Mouse (Mus musculus) neutrophil, adult 65 days (primary cell): ENCODE data around the gene Pcnp. TPM values are rescaled to one million over a fixed set of nuclear protein-coding genes. Genes with fewer than 3 reads are reported as not detected.

Experiments used
- total RNA-seq: library from RNA; stranded (reverse); gene quantifications from 2 replicates; pipeline ENCODE4 v1.2.4, GENCODE M21; 2023

Pcnp gene
- 84.7 and 92.5 TPM in 2 replicates for total RNA-seq

DNA sequence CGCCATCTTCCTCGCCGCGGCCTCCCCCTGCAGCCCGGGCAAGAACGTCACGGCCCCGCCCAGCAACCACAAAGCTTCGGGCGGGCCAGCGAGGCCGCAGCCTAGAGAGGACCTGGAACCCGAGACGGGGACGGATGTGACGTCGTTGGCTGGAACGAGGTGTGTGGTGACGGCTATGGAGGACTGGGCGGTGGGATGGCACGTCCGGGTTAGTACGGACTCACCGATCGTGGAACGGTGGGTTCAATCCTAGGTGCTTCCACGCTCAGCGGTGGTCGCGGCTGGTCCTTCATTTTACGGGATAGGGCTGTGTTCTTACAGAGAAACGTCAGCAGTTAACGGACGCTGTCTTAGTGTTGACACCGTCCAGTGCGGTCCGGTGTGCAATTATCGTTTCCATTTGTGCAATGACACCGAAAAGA lies at the start of gene Pcnp:
Gene Pcnp (minus strand): TSS at position 79 of the 422 bp plus-strand sequence.

GRCm38 (mm10) chr16:56048038-56048437 lies 18.5 kb upstream of the Pcnp start, which contains the start of gene Senp7:
Gene Senp7 (plus strand): TSS chr16:56048338.

DNA sequence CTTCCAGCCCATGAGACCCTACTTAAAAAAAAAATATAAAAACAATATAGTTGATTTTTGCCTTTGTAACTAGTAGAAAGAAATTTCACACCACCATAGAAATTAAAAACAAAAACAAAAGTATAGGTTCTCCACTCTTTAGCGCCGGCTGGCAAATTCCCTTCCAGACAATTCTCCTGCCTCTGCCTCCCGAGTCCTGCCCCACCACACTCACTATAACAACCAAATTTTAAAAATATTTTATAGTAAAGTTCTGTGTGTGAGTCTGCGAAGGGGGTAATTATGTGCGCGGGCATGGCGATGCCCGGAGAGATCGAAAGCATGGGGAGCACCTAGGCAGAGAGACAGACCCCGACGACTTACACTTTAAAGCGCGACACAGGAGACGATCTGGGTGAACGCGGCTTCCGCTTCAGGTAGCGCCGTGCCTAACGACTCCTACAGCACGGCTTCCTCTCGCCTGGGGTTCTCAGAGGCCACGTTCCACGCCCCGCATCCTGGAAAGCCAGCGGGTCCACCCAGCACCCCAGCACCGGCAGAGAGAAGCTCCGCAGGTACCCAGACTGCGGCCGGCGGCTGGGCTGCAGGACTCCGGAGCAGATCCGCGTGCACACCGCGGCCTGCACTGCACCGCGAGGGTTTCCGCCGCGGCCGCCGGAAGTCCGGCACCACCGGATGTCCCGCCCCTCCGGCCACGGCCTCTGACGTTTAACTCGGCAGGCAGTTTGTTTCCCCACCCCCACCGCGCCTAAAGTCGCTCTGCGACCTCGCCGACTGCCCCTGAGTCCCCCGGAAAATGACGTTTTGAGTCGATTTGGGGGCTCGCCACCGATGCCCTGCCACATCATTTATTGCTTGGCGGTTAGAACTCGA lies 7.8 kb upstream of the Pcnp start, which contains the start of gene Trmt10c:
Gene Trmt10c (minus strand): TSS at position 682 of the 873 bp plus-strand sequence.

GRCm38 (mm10) chr16:55973431-55974255 lies 55.9 kb downstream of the Pcnp start, which contains the start of gene Zbtb11:
Gene Zbtb11 (plus strand): TSS chr16:55973883.

GRCm38 (mm10) chr16:55966212-55966871 lies 63.2 kb downstream of the Pcnp start, which contains the start of gene Rpl24:
Gene Rpl24 (plus strand): TSS chr16:55966275.

Other genes with a start within 250 kb of the Pcnp start
- gene Nfkbiz, start 190.8 kb downstream of the Pcnp start, total RNA-seq = 430 and 497 TPM in 2 replicates
- gene Nxpe3, start 134.5 kb downstream of the Pcnp start, total RNA-seq = 2.2 and 2.4 TPM in 2 replicates
- 1.7 and 2.1 TPM in 2 replicates for gene Cep97, start 94.9 kb downstream of the Pcnp start, total RNA-seq
- gene Rpl24, start 63.5 kb downstream of the Pcnp start, total RNA-seq = 197 and 283 TPM in 2 replicates
- gene Zbtb11, start 55.9 kb downstream of the Pcnp start, total RNA-seq = 44.4 and 59.5 TPM in 2 replicates
- gene Trmt10c, start 8.1 kb upstream of the Pcnp start, total RNA-seq = 7.7 and 8.0 TPM in 2 replicates
- gene Senp7, start 18.6 kb upstream of the Pcnp start, total RNA-seq = 44.7 and 51.6 TPM in 2 replicates
- gene Impg2, start 174.6 kb upstream of the Pcnp start, total RNA-seq = 0.45 and 0.95 TPM in 2 replicates